Mouse (Mus musculus): Measurements from ENCODE around the gene Gm11037.
A peak's percentile ranks its signal among the peaks of the same experiment; 100 is the strongest.

The Gm11037 gene

DNA sequence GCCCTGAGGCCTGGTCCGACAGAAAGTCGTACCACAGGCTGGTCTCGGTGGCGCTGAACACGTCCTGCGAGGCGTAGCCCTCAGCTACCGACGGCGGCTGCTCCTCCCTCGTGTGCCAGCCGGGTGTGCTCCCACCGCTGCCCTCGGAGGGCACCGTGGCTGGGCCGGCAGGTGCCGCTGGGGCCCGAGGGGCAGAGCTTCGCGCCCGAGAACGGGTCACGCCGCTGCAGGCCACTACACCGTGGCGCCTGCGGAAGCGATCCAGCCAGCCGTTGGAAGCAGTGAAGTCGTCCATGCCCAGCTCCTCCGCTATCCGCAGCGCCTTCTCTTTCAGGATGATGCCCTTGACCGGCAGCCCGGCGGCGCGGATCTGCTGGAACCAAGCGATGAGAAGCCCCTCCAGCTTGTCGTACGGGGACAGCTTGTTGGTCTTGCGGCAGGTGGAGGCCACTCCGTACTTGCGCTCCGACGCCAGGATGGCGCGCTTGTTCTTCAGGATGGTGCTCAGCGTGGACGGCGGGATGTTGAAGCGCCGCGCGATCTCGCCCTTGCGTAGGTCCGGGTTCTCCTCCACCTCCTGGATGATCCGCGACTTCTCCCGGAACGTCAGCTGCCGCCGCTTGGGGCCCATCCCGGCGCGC, 46.1 kb downstream of the Gm11037 start:
- DNase-seq (ENCODE audit: low read depth in 2 of 2, low spot score in 2 of 2), result peak in 1 of 2 experiments; percentile 32

GRCm38 (mm10) chr2:131179990-131180587, 46.8 kb downstream of the Gm11037 start, which contains the start of gene Cenpb:
TSS of gene Cenpb (minus strand) at chr2:131180067.
- DNase-seq (ENCODE audit: low read depth in 2 of 2, low spot score in 2 of 2), result peak; percentile 52 to 58

All from CD8-positive naive resting alpha-beta T cell, adult 2 months (primary cell).